ENCODE assay signal across 10 mouse cellular contexts in the genomic region with DNA sequence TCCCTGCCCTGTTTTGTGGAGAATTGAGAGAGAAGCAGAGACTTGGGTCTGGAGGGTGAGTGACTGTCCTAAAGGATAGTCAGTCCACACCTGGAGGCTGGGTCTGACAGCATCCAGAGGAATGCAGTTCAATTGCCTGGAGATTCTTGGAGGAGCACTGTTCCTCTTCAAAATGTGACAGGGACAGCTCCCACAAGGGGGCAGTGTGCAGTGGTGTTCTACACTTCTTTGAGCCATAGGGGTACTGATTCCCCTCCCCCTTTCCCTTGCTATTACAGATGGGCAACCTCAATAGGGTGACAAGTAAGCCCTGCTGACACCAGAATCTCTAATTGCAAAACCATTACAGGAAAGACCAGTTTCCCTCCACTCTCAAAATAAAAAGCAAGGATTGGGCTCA.
A peak's percentile ranks its signal among the peaks of the same experiment; 100 is the strongest.
DNase-seq lines count a peak whose midpoint lies in the region; ATAC-seq and TF ChIP-seq lines count a peak whose summit lies in the region.
"Had no signal": no experiment of that assay in that cellular context is flagged by ENCODE, and none has a peak within 500 bp of the region (broad histone marks: within the 10 kb centered on the region; RNA-seq: fewer than 3 reads in every experiment).

No protein-coding gene starts in this region.

- H3K4me3 ChIP-seq in forebrain, embryonic 14.5 days (ENCODE audit: low read depth, low read length), result no peak overlapping the region
- H3K4me3 ChIP-seq in forebrain, embryonic 11.5 days (ENCODE audit: low read depth, low read length), result no peak overlapping the region
- H3K4me3 ChIP-seq: lung, embryonic 15.5 days had no signal

- H3K9ac ChIP-seq in forebrain, embryonic 14.5 days (ENCODE audit: low read length), result no peak overlapping the region
- H3K9ac ChIP-seq in forebrain, embryonic 11.5 days (ENCODE audit: low read length), result no peak overlapping the region
- H3K9ac ChIP-seq: lung, embryonic 15.5 days had no signal

- ATAC-seq in forebrain, embryonic 14.5 days, result no peak
- no peak for ATAC-seq in forebrain, embryonic 11.5 days (replicated peaks; ENCODE audit: low FRiP score)

- H3K4me2 ChIP-seq in forebrain, embryonic 14.5 days (ENCODE audit: low read length), result no peak overlapping the region
- no peak overlapping the region for H3K4me2 ChIP-seq in forebrain, embryonic 11.5 days (ENCODE audit: low read depth, low read length, severe bottlenecking)
- H3K4me2 ChIP-seq: lung, embryonic 15.5 days had no signal

- no peak for TF ChIP-seq POLR2A in brain, embryonic 14.5 days (IDR thresholded peaks at IDR 0.05; ENCODE audit: borderline replicate concordance, extremely low read depth, insufficient read depth, insufficient read length, poor library complexity, severe bottlenecking)

- H3K27ac ChIP-seq in forebrain, embryonic 14.5 days (ENCODE audit: low read depth, low read length), result no peak overlapping the region
- no peak overlapping the region for H3K27ac ChIP-seq in forebrain, embryonic 11.5 days (ENCODE audit: low read depth, low read length)
- H3K27ac ChIP-seq: lung, embryonic 15.5 days had no signal

- no peaks in the 10 kb centered on the region for H3K27me3 ChIP-seq in forebrain, embryonic 14.5 days (replicated peaks; ENCODE audit: control insufficient read depth, insufficient read depth, low read length)
- H3K27me3 ChIP-seq in forebrain, embryonic 11.5 days (ENCODE audit: control insufficient read depth, insufficient read depth, low read length), result no peaks in the 10 kb centered on the region
- H3K27me3 ChIP-seq: lung, embryonic 15.5 days had no signal

- peak; percentile 5 for DNase-seq in forebrain, embryonic 14.5 days (ENCODE audit: low spot score)
- DNase-seq in forebrain, embryonic 11.5 days (ENCODE audit: low spot score), result no peak
- DNase-seq in layer of hippocampus, postnatal 10 days (ENCODE audit: low spot score in 2 of 2), result peak; percentile 6 to 29
- no peak for DNase-seq in layer of hippocampus, postnatal 36 days
- peak; percentile 4 for DNase-seq in 416B (ENCODE audit: low read depth)
- peak; percentile 5 for DNase-seq in brain, embryonic 14.5 days (ENCODE audit: low read depth)
- DNase-seq in frontal cortex, postnatal 14 days (ENCODE audit: low spot score in 2 of 2), result no peak
- no peak for DNase-seq in yolk sac, embryonic 10.5 days (ENCODE audit: low spot score)
- DNase-seq: cerebellum, adult 8-10 months had no signal

- H3K9me3 ChIP-seq in forebrain, embryonic 14.5 days (replicated peaks; ENCODE audit: control insufficient read depth, low read length), result no peaks in the 10 kb centered on the region
- no peaks in the 10 kb centered on the region for H3K9me3 ChIP-seq in forebrain, embryonic 11.5 days (ENCODE audit: control insufficient read depth, low read length)
- H3K9me3 ChIP-seq: lung, embryonic 15.5 days had no signal

- no peaks in the 10 kb centered on the region for H3K36me3 ChIP-seq in forebrain, embryonic 14.5 days (ENCODE audit: control insufficient read depth, insufficient read depth, low read length)
- no peaks in the 10 kb centered on the region for H3K36me3 ChIP-seq in forebrain, embryonic 11.5 days (ENCODE audit: control insufficient read depth, insufficient read depth, low read length)
- H3K36me3 ChIP-seq: lung, embryonic 15.5 days had no signal

- H3K4me1 ChIP-seq in forebrain, embryonic 14.5 days (ENCODE audit: control insufficient read depth, insufficient read depth, low read length), result no peaks in the 10 kb centered on the region
- no peaks in the 10 kb centered on the region for H3K4me1 ChIP-seq in forebrain, embryonic 11.5 days (replicated peaks; ENCODE audit: control insufficient read depth, insufficient read depth, low read length)
- H3K4me1 ChIP-seq: lung, embryonic 15.5 days had no signal

- TF ChIP-seq CTCF in brain, embryonic 14.5 days (IDR thresholded peaks at IDR 0.05; ENCODE audit: borderline replicate concordance, extremely low read depth, insufficient read depth, insufficient read length), result peak; percentile 12; the same call in 1 of the 2 replicates

Comparison
In these comparisons a context has a peak if more than half of its experiments do, and no peak if none do; other contexts are left out.
1. DNase-seq: peak in forebrain, embryonic 14.5 days (single experiment), layer of hippocampus, postnatal 10 days (2 of 2), 416B (single experiment) and brain, embryonic 14.5 days (single experiment); none in forebrain, embryonic 11.5 days (single experiment), layer of hippocampus, postnatal 36 days (0 of 2), frontal cortex, postnatal 14 days (0 of 2) and yolk sac, embryonic 10.5 days (single experiment).